Mouse (Mus musculus) layer of hippocampus, postnatal 36 days (tissue): Measurements from ENCODE around the gene a. TPM values are rescaled to one million over a fixed set of nuclear protein-coding genes. Genes with fewer than 3 reads are reported as not detected.
A peak's percentile ranks its signal among the peaks of the same experiment; 100 is the strongest.
"Not testable (repeated sequence)": the region's sequence is repeated elsewhere in the genome, so short reads cannot be mapped to it uniquely, and the experiment has no call there.

Experiments
- DNase-seq, 2 experiments: peaks; one replicate each; pipeline ENCODE4 v3.0.0; 2022
- total RNA-seq, 2 experiments: library from RNA; stranded (reverse); gene quantifications; 2 replicates each; pipeline ENCODE4 v1.2.3; 2021

The a gene
- total RNA-seq, 2 experiments from 2014 or later, result not detected

- peak; percentile 16 to 21 for DNase-seq
Observed at GRCm38 (mm10) chr2:155012991-155013390, 221.8 kb downstream of the a start.

GRCm38 (mm10) chr2:155016751-155017150 is 225.5 kb downstream of the a start:
- not testable (repeated sequence) for DNase-seq

- not testable (repeated sequence) for DNase-seq
Observed at GRCm38 (mm10) chr2:155018251-155018755, 227.1 kb downstream of the a start, which contains the start of gene Gm14226. Gene Gm14226, plus strand, starts transcription at chr2:155018266.

GRCm38 (mm10) chr2:155018762-155019641 is 227.8 kb downstream of the a start:
- peak; percentile 59 to 63 for DNase-seq

- DNase-seq, result peak; percentile 81 to 85
Observed at GRCm38 (mm10) chr2:155019673-155020072, 228.5 kb downstream of the a start.

- DNase-seq, result not testable (repeated sequence)
Observed at GRCm38 (mm10) chr2:155020247-155020826, 229.1 kb downstream of the a start.

GRCm38 (mm10) chr2:155030831-155031230 is 239.6 kb downstream of the a start:
- no peak for DNase-seq

- no peak for DNase-seq
Observed at GRCm38 (mm10) chr2:155032938-155033710, 241.9 kb downstream of the a start.

- no peak for DNase-seq
Observed at GRCm38 (mm10) chr2:155039956-155040355, 248.8 kb downstream of the a start.

GRCm38 (mm10) chr2:155044542-155044941 is 253.3 kb downstream of the a start:
- no peak for DNase-seq

- DNase-seq, result no peak
Observed at GRCm38 (mm10) chr2:155045075-155045474, 253.9 kb downstream of the a start.

- no peak for DNase-seq
Observed at GRCm38 (mm10) chr2:155046803-155047202, 255.6 kb downstream of the a start.

GRCm38 (mm10) chr2:155047452-155048178 is 256.4 kb downstream of the a start:
- no peak for DNase-seq

- no peak for DNase-seq
Observed at GRCm38 (mm10) chr2:155050108-155050503, 258.9 kb downstream of the a start.

GRCm38 (mm10) chr2:155050504-155051236 is 259.5 kb downstream of the a start:
- peak; percentile 90 to 91 for DNase-seq

- no peak for DNase-seq
Observed at GRCm38 (mm10) chr2:155051622-155052351, 260.6 kb downstream of the a start.

- no peak for DNase-seq
Observed at GRCm38 (mm10) chr2:155052681-155053080, 261.5 kb downstream of the a start.

GRCm38 (mm10) chr2:155053512-155053911 is 262.3 kb downstream of the a start:
- DNase-seq, result not testable (repeated sequence)

GRCm38 (mm10) chr2:155054672-155055071 is 263.5 kb downstream of the a start:
- no peak for DNase-seq

GRCm38 (mm10) chr2:155056076-155056578 is 264.9 kb downstream of the a start:
- DNase-seq, result no peak
